Mouse (Mus musculus) forebrain, embryonic 11.5 days (tissue): ENCODE data around the gene Ccdc177. TPM values are rescaled to one million over a fixed set of nuclear protein-coding genes. Genes with fewer than 3 reads are reported as not detected.

Source experiments
- ATAC-seq: fragments of 200-750 bp; cut with Nextera tagmentation; replicated peaks from 2 replicates; pipeline ENCODE4 v1.8.0; 2017; ENCODE audit warnings: moderate TSS enrichment; ENCODE audit not compliant: low FRiP score
- DNase-seq: peaks from one replicate; pipeline ENCODE4 v3.0.0-alpha.2; 2017; ENCODE audit warnings: low spot score
- H3K27ac ChIP-seq: fragments of 300-500 bp; sonication (generic); 2 replicates; pipeline ENCODE4 v1.5.1; 2014; ENCODE audit warnings: low read depth, low read length
- H3K27me3 ChIP-seq: fragments of 300-500 bp; sonication (generic); 2 replicates; pipeline ENCODE4 v1.6.1; 2014; ENCODE audit warnings: mild to moderate bottlenecking, low read length, mixed read lengths; ENCODE audit not compliant: control insufficient read depth, insufficient read depth
- H3K36me3 ChIP-seq: fragments of 300-500 bp; sonication (generic); 2 replicates; pipeline ENCODE4 v1.6.1; 2014; ENCODE audit warnings: mild to moderate bottlenecking, low read length, moderate library complexity, mixed read lengths; ENCODE audit not compliant: control insufficient read depth, insufficient read depth
- H3K4me1 ChIP-seq: fragments of 300-500 bp; sonication (generic); replicated peaks from 2 replicates; pipeline ENCODE4 v1.6.1; 2014; ENCODE audit warnings: low read length, mixed read lengths; ENCODE audit not compliant: control insufficient read depth, insufficient read depth
- H3K4me2 ChIP-seq: fragments of 300-500 bp; sonication (generic); 2 replicates; pipeline ENCODE4 v1.6.1; 2014; ENCODE audit warnings: low read depth, mild to moderate bottlenecking, low read length, moderate library complexity, mixed read lengths; ENCODE audit not compliant: severe bottlenecking
- H3K4me3 ChIP-seq: fragments of 300-500 bp; sonication (generic); 2 replicates; pipeline ENCODE4 v1.5.1; 2014; ENCODE audit warnings: low read depth, low read length
- H3K9ac ChIP-seq: fragments of 300-500 bp; sonication (generic); 2 replicates; pipeline ENCODE4 v1.6.1; 2014; ENCODE audit warnings: low read length
- H3K9me3 ChIP-seq: fragments of 300-500 bp; sonication (generic); 2 replicates; pipeline ENCODE4 v1.6.1; 2016; ENCODE audit warnings: low read length, mixed read lengths; ENCODE audit not compliant: control insufficient read depth
- WGBS: fragments of 180-500 bp; shearing (Covaris S2); extraction: QIAGEN DNeasy Blood & Tissue Kit; methylation state at CpG from one replicate; pipeline ENCODE4 v1.1.7; 2014; 5-methylcytosine and 5-hydroxymethylcytosine counted together
- polyA plus RNA-seq: library from polyadenylated mRNA; unstranded; fragments of >200 nt; fragmentation: Nextera tagmentation; extraction: Ambion mirVana; gene quantifications from 2 replicates; pipeline ENCODE4 v1.2.1, GENCODE M21; 2014

Ccdc177 gene
- polyA plus RNA-seq, 1 experiment from 2014 or later: 5.1 TPM

DNA sequence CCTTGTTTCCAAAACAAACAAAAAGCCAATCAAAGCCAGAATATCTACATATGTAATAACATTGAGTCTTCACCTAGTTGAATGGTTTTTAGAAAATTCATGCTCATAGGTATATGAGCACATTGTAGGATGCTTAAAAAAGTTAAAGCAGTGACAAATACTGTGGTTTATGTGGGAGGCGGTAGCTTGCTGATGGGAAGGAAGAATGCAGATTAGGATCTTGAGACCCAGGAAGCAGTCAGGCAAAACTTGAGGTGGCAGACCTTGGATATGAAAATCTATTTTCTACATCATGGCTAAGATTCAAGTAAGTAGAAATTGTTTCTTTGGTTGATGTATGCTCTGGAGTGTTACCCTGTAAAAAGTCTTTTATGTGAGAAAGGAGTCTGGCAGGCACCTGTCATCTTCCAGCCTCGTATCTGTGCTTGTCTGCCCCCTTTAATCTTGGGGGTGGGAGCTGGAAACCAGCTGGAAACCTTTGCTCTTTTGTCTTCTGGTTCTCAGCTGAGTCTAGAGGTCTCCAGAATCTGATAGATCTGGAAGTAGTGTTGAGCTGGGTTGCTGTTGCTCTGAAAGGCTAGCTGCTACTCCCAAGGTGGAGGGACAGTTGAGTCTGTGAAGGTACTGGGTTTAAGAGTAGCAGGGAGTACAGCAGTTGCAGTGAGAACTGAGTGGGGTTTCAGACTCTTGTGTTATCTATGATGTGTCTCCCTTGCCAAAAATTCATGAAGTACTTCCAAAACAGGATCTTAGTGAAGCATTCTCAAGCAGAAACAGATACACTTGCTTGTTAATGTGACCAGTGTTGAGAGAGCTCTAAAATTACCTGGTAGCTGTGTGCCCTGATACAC, 34.7 kb upstream of the Ccdc177 start:
- H3K4me1 ChIP-seq: peaks cover 3% of the 10 kb centered on the region; the same call in 1 of the 2 replicates
- H3K27me3 ChIP-seq: no peaks in the 10 kb centered on the region
- no peak overlapping the region for H3K27ac ChIP-seq
- H3K36me3 ChIP-seq: no peaks in the 10 kb centered on the region
- H3K4me2 ChIP-seq: no peak overlapping the region
- H3K4me3 ChIP-seq: no peak overlapping the region
- DNase-seq (no peak), ATAC-seq (no peak)
- no peaks in the 10 kb centered on the region for H3K9me3 ChIP-seq
- whole genome bisulfite sequencing: 72% methylated on average over 2 of the region's 2 CpGs
- no peak overlapping the region for H3K9ac ChIP-seq

- DNase-seq (no peak), ATAC-seq (no peak)
- 90% methylated on average over 4 of the region's 4 CpGs for WGBS
- no peak overlapping the region for H3K4me3 ChIP-seq
- H3K9me3 ChIP-seq: no peaks in the 10 kb centered on the region
- no peak overlapping the region for H3K4me2 ChIP-seq
- no peak overlapping the region for H3K27ac ChIP-seq
- peaks cover 5% of the 10 kb centered on the region; the same call in 1 of the 2 replicates for H3K4me1 ChIP-seq
- no peaks in the 10 kb centered on the region for H3K27me3 ChIP-seq
- no peaks in the 10 kb centered on the region for H3K36me3 ChIP-seq
- H3K9ac ChIP-seq: no peak overlapping the region
Observed at GRCm38 (mm10) chr12:80794522-80794921, 34.0 kb upstream of the Ccdc177 start.

GRCm38 (mm10) chr12:80793535-80793934, 33.0 kb upstream of the Ccdc177 start:
- Histone ChIP-seq H3K27ac (no peak overlapping the region), H3K4me2 (no peak overlapping the region), H3K27me3 (no peaks in the 10 kb centered on the region), H3K4me3 (no peak overlapping the region), H3K9me3 (no peaks in the 10 kb centered on the region), H3K4me1 (peaks cover 5% of the 10 kb centered on the region; the same call in 1 of the 2 replicates), H3K36me3 (no peaks in the 10 kb centered on the region), H3K9ac (no peak overlapping the region)
- DNase-seq (no peak), ATAC-seq (no peak)
- 91% methylated on average over 1 of the region's 1 CpGs for WGBS

DNA sequence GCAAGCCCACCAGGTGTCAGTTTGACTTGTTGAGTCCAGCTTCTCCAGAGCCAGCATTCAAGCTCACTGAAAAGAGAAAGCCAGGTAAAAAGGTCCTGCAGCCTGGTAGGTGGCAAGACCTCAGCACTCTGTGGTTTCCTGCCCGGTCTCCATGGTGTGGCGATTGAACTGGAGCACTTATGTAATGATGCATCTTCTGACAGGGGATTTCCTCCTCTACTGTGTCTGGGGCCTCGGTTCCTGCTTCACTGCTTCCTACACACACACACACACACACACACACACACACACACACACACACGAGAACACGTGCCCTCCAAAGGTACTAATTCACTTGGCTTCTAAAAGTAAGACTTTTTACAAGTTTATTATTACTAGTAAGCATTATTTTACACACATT, 32.4 kb upstream of the Ccdc177 start:
- WGBS: 84% methylated on average over 5 of the region's 5 CpGs
- H3K9ac ChIP-seq: no peak overlapping the region
- H3K4me1 ChIP-seq: peaks cover 5% of the 10 kb centered on the region; the same call in 1 of the 2 replicates
- DNase-seq (no peak), ATAC-seq (no peak)
- H3K36me3 ChIP-seq: no peaks in the 10 kb centered on the region
- H3K9me3 ChIP-seq: no peaks in the 10 kb centered on the region
- no peak overlapping the region for H3K4me3 ChIP-seq
- no peak overlapping the region for H3K4me2 ChIP-seq
- no peak overlapping the region for H3K27ac ChIP-seq
- H3K27me3 ChIP-seq: no peaks in the 10 kb centered on the region

DNA sequence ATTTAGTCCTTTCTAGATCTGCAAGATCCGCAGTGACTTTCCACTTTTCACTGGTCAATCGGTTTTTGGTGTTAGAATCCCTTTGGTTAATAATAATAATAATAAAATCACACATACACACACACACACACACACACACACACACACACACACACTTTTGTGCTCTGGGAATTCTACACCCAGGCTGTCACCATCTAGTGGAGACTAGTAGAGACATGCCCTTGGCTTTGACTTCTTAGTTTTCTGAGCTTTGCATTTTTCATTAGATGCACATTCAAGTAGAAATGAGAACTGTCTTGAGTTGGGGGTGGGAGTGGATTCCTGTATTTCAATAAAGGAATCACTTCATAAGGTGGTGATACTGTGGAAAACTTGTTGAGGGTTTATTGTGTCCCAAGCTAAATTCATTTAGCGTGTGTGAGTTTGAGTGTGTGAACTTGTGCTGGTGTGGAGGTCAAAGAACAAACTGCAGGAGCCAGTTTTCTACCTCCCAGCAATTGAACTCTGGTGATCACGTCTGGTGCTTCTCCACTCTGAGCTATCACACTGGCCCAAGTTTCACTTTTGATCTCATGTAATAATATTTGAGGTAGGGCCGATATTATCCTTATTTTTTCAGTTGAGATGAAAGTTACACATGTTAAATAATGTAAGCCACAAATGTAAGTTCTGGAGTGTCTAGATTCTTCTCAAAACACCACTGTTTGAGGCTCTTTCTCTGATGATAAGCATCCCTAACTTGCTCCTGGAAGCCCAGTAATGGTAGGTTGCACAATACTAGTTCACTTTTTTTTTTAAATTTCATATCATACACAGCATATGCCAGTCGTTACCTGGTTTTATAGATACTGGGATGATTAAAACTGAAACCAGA, 31.3 kb upstream of the Ccdc177 start:
- H3K4me3 ChIP-seq: peak overlapping the region; percentile 93
- no peak overlapping the region for H3K27ac ChIP-seq
- peaks cover 5% of the 10 kb centered on the region; the same call in 1 of the 2 replicates for H3K4me1 ChIP-seq
- H3K9ac ChIP-seq: peak overlapping the region; percentile 89
- H3K36me3 ChIP-seq: no peaks in the 10 kb centered on the region
- no peaks in the 10 kb centered on the region for H3K27me3 ChIP-seq
- H3K4me2 ChIP-seq: peak overlapping the region; percentile 84
- ATAC-seq (no peak), DNase-seq (peak; percentile 50)
- 49% methylated on average over 6 of the region's 6 CpGs for WGBS
- H3K9me3 ChIP-seq: no peaks in the 10 kb centered on the region

GRCm38 (mm10) chr12:80790700-80791570, 30.4 kb upstream of the Ccdc177 start:
- under 1% methylated on average over 79 of the region's 80 CpGs for WGBS
- Histone ChIP-seq H3K9me3 (no peaks in the 10 kb centered on the region), H3K27ac (peak overlapping the region; percentile 92), H3K4me3 (peak overlapping the region; percentile 93), H3K27me3 (no peaks in the 10 kb centered on the region), H3K36me3 (no peaks in the 10 kb centered on the region), H3K4me2 (peak overlapping the region; percentile 84), H3K9ac (peak overlapping the region; percentile 89), H3K4me1 (peaks cover 5% of the 10 kb centered on the region; the same call in 1 of the 2 replicates)
- ATAC-seq (peak; percentile 77; the same call in 1 of the 2 replicates), DNase-seq (no peak)

GRCm38 (mm10) chr12:80789849-80790694, 29.6 kb upstream of the Ccdc177 start, which contains the start of gene Susd6:
Gene Susd6, plus strand, starts transcription at chr12:80790510.
- Histone ChIP-seq H3K4me3 (peak within 1 kb of the TSS; percentile 93), H3K36me3 (no peaks in the 10 kb centered on the region), H3K27ac (peak within 1 kb of the TSS; percentile 92), H3K27me3 (no peaks in the 10 kb centered on the region), H3K9me3 (no peaks in the 10 kb centered on the region), H3K9ac (peak within 1 kb of the TSS; percentile 89), H3K4me1 (peaks cover 5% of the 10 kb centered on the region; the same call in 1 of the 2 replicates), H3K4me2 (peak within 1 kb of the TSS; percentile 84)
- 3% methylated on average over 55 of the region's 56 CpGs for WGBS
- ATAC-seq (peak; percentile 98), DNase-seq (peak; percentile 100)
